Mouse (Mus musculus) heart, postnatal 25 days (tissue): Measurements from ENCODE around the gene Vtn. TPM values are rescaled to one million over a fixed set of nuclear protein-coding genes. Genes with fewer than 3 reads are reported as not detected.
A peak's percentile ranks its signal among the peaks of the same experiment; 100 is the strongest.

Experiments used
- DNase-seq: peaks from one replicate; pipeline ENCODE4 v3.0.0; 2022; ENCODE audit warnings: low spot score
- intact Hi-C: fragments of 180-260 bp; cut with DNase I; formaldehyde crosslinking; loops from one replicate; pipeline ENCODE4 v1.15.1; 2025
- total RNA-seq, 2 experiments: library from RNA; stranded (reverse); gene quantifications; 2 replicates each; pipeline ENCODE4 v1.2.3; 2021

Vtn gene
- total RNA-seq, 2 experiments from 2014 or later: 22.0 to 25.7 TPM

DNA sequence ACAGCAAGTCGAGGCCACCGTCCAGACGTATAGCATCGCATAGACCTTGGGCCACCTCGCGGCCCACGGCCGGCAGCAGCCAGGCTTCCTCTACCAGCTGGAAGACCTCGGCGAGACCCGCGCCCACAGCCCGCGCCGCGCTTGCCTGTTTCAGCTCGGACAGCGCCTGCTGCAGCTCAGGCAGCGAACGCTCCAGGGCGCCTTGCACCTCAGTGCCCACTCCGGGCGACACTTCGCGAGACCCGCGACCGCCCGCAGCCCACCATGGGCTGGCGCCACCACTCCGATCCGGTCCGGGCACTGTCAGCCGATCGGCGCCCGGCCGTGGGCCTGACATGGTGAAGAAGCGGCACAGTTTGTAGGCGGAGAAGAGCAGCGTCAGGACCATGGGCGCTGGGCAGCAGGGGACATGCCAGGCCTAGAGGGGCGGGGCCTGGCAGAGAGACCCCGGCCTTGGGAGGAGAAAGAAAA lies 1.8 kb upstream of the Vtn start:
- intact Hi-C loops: no loop called here
- DNase-seq: no peak

DNA sequence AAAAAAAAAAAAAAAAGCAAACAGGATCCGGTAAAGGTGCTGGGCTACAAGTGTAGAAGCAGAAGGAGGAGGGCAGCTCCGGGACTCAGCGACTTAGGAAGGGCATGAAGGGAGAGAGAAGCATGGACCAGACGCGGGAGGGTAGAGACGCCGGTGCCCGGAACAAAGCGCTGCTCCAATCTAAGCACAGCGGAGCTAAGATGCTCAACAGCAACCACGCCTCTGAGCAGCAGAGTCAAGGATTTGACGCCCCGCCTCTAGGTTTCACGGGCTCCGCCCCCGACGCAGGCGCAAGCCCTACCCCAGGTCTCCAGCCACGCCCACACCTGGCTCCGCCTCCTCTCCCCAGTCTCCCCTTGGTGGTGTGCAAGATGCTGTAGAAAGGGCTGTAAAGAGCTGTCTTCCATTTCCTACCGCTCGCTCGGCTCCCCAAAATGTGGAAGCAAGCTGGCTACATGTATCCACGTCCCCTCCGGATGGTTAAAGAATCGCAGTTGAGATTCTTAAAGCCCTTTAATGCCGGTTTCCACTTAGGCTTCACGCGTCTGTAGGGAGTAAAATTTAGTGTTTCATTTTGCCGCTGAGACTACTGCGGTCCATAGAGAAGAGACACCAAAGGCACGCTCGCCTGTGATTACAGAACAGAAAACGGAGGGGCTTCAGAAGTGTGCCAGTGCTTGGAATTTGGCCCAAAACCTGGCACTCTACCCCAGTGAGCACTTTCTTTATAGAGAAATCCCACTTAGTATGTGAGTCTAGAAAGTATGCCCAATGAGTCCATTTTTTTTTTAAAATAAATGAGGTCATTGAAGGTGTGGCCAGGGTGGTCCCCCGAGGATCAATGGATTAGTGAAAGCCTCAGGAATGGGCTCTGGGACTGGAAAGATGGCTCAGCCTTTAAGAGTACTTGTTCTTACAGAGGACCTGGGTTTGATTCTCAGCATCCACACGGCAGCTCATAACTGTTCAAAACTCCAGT lies 1.1 kb upstream of the Vtn start, which contains the start of gene Sarm1:
Gene Sarm1 (minus strand): TSS at position 211 of the 979 bp plus-strand sequence.
- intact Hi-C loops: no loop called here
- DNase-seq: peak; percentile 76

DNA sequence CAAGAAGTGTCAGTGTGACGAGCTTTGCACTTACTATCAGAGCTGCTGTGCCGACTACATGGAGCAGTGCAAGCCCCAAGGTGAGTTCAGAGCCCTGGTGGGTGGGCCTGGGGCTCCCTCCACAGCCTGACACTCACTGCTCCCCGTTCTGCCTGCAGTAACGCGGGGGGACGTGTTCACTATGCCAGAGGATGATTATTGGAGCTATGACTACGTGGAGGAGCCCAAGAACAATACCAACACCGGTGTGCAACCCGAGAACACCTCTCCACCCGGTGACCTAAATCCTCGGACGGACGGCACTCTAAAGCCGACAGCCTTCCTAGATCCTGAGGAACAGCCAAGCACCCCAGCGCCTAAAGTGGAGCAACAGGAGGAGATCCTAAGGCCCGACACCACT lies 652 bp downstream of the Vtn start:
- intact Hi-C loops: no loop called here
- DNase-seq: no peak

DNA sequence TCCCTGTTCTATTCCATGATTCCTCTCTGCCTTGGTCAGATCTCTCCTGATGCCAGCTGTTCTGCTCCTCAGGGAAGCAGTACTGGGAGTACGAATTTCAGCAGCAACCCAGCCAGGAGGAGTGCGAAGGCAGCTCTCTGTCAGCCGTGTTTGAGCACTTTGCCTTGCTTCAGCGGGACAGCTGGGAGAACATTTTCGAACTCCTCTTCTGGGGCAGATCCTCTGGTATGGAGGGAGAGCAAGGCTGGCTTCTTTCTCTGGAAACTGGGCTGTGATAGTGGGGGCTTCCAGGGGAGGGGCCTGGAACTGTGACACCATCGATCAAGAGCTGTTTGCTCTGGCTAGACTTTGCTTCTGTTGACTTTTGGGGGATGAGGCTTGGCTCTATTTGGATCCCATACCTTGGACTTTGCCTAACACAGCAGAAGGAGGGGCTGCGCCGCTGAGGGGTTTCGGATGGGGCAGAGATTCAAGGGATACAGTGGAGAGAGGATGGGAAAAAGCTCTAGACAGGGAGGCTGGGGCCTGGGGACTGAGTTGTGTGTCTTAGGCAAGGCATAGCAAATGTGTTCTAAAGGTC lies 1.8 kb downstream of the Vtn start:
- intact Hi-C loops: no loop called here
- no peak for DNase-seq

DNA sequence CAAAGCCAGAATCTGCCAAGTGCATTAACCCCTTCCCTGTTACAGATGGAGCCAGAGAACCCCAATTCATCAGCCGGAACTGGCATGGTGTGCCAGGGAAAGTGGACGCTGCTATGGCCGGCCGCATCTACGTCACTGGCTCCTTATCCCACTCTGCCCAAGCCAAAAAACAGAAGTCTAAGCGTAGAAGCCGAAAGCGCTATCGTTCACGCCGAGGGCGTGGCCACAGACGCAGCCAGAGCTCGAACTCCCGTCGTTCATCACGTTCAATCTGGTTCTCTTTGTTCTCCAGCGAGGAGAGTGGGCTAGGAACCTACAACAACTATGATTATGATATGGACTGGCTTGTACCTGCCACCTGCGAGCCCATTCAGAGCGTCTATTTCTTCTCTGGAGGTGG lies 2.6 kb downstream of the Vtn start:
- DNase-seq: no peak
- intact Hi-C loops: no loop called here

DNA sequence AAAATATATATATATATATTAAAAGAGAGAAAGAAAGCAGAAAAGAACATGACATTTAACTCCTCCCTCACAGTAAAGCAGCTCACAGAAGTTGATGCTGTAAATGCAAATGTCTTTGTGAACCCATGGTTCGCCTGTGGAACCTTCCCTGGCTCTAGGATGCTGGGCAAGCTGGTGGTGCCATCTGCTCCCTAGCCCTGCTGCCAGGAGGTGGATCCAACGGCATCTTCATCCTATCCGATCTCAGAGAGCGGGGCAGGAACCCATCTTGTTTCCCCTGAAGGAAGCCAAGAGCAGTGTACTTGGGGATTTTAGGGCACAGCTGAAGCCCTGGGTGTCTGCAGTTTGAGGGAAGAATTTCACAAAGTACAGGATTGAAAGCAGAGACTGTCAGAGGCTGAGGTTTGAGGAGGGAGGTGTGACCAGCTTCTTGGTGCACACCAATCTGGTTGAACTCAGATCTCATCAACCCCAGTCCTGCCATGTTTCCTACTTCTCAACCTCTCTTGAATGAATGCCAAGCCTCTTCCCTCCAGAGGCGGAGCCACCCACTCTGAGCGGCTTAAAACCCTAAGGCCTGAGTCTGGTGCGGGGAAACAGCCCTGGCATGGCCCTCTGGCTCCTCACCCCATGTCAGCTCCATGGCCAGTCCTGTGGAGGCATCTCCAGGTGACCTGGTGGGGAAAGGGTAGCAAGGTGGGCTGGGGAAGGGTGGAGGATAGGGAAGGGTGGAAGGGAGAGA lies 4.2 kb downstream of the Vtn start, which contains the start of gene Sebox:
Gene Sebox (plus strand): TSS at position 539 of the 742 bp plus-strand sequence.
- intact Hi-C loops: no loop called here

DNA sequence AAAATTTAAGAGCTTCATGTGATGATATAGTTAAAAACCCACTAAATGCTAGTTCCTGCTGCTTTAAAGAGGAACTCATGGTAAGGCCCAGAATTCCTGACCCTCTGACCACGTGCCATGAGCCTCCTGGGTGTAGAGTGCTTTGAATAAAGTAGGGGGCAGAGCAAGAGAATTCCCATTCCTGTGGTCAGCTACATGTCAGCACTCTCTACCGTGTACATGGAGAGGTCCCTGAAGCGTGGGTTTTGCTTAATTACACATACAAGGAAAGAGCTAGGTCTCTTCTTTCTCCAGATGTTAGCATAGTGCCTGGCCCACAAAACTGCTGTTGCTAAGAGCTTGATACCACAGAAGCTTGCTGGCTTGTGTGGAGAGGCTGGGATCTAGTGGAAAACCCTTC lies 6.5 kb downstream of the Vtn start:
- DNase-seq: no peak
- intact Hi-C loops: no loop called here

More for the DNA sequence above, 4.2 kb downstream of the Vtn start, which contains the start of gene Sebox:
- no peak for DNase-seq

DNA sequence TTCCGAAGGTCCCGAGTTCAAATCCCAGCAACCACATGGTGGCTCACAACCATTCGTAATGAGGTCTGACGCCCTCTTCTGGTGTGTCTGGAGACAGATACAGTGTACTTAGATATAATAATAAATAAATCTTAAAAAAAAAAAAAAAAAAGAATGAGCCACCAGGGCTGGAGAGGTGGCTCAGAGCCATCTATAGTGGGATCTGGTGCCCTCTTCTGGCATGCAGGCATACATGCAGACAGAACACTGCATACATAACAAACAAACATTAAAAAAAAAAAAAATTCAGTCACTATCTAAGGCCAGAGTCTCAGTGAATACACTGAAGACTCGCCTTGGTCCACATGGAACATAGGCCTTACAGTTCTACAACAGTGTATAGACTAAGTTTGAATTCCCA lies 10.3 kb downstream of the Vtn start:
- intact Hi-C loops: no loop called here

DNA sequence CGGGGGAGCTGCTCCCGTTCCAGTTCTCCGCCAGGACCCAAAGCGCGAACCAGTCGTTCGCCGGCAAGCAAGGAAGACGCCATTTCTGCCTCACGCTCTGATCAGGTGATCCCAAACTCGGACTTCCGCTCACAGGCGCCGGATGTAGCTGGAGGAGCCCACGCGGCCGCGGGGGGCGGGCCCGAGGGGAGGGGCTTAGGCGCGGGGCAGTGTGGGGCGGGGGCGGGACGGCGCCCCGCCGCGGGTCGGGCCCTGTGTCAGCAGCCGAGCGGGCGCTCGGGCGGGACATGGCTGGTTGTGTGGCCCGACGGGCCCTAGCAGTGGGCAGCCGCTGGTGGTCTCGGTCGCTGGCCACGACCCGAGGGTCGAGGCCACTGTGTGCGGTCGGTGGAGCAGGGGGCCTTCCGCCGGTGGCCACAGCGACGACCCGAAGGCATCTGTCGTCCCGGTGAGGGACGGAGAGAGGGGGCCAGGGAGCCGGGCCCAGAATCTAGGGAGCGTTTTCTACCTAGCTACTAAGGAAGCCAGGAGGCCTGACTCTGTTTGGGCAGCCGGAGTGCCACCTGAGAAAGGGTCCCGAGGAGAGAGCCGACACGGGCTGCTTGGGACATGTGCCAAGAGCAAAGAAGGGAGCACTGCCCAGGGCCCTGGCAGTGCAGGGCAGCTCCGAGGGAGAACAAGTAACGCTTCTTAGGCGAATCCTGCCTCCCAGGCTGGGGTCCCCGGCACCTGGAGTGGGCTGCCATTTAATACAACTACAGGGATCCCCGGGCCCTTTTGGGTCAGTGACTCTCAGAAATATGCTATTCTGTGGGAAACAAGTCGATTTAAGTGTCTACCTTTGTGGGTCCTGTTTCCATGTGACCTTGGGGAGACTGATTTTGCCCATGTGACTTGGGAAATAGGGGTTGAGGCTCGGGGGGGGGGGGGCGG lies 13.4 kb downstream of the Vtn start, which contains the start of the genes Tmem199 and Poldip2:
Gene Tmem199 (minus strand): TSS at position 148 of the 933 bp plus-strand sequence.
Gene Poldip2 (plus strand): TSS at position 169 of the 933 bp plus-strand sequence.
- intact Hi-C loops: no loop called here
- peak; percentile 79 for DNase-seq

More for the DNA sequence above, 10.3 kb downstream of the Vtn start:
- no peak for DNase-seq

DNA sequence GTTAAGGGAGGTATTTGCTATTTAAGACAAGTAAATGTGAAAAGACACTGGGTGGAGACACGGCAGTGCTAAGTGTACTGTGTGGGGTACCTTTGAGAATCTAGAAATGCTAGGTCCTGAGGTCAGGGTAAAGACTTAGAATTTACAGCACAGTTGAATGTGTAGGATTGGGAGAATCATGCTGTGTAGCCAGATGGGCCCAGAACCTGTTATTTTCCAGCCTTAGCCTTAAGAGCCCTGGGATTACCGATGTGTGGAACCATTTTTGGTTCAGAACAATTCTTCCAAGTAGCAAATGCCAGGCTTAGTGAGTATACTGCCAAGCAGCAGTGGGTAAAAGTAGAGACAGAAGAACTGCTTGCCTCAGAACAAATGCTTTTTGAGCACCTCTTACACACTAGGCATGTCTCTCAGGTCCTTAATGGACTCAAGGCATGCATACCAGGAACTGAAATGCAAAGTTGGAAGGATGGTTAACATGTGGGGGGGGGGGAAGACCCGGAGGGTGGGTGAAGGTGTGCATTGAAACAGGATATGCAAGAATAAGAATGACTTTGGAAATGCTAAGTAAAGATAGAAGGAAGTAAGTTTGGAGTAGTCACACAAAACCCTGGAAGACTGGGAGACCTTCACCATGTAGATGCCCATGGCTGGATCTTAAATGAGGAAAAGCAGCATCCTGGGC lies 14.4 kb downstream of the Vtn start:
- DNase-seq: no peak
- intact Hi-C loops: no loop called here

DNA sequence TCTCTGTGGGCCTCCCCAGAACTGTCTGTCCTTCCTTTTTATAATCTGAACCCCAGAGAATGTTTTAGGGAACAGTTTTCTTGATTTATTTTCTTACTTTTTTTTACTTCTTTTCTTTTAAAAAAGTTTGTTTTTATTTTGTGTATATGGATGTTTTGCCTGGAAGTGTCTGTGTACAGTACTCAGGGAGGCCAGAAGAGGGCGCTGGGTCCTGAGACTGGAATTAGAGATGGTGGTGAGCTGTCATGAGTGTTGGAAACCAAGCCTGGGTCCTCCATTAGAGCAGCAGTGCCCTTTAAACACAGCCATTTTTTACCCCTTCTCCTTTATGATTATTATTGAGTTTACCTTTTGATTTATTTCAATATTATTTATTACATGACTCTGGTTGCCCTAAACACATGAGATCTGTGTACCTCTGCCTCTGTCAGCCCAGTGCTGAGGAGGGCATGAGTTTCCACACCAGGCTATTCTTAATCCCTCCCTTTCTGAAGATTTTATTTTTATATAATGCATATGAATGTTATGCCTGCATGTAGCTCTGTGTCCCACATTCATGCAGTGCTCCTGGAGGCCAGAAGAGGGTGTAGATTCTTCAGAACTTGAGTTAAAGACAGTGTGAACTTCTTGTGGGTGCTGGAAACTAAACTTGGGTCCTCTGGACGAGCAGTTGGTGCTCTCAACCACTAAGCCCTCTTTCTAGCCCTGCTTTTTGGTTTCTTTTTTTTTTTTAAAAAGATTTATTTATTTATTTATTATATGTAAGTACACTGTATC lies 16.8 kb downstream of the Vtn start:
- DNase-seq: no peak

DNA sequence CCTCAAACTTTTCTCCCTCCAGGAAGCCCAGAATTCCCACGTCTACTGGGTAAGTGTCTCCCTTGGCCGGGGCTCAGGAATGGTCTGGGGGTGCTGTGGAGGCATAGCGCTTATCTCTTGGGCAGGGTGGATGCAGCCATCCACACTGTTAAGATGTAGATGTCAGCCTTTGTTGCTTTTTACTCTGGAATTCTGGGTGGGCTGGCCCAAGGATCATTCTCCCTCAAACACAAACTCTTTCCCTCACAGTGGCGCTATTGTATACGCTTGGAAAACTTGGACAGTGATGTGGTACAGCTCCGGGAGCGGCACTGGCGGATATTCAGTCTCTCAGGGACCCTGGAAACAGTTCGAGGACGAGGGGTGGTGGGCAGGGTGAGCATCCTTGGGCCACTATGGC lies 20.0 kb downstream of the Vtn start:
- DNase-seq: no peak
- intact Hi-C loops: no loop called here

More for the DNA sequence above, 16.8 kb downstream of the Vtn start:
- intact Hi-C loops: loop anchor here (2.0 kb wide), 1 partner anchor 15 kb away; no protein-coding TSS in a partner anchor

DNA sequence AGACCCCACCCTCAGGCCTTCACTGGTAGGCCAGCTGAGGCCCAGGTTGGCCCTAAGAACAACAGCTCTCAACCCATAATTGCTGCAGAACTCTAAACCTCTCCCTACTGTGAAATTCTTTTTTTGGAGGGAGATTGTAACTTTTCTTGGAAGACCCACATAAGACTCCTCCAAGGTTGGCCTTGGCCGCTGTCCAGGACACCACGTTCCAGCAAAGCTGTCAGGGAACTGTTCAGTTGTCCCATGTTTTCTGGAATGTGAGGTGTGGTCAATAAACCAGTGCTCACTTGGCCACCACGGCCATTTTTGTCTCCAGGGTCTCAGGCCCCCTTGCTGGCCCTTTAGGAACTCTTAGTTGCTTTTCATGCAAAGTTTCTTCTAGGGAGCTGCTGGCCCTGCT lies 23.0 kb downstream of the Vtn start:
- intact Hi-C loops: no loop called here
- DNase-seq: no peak

DNA sequence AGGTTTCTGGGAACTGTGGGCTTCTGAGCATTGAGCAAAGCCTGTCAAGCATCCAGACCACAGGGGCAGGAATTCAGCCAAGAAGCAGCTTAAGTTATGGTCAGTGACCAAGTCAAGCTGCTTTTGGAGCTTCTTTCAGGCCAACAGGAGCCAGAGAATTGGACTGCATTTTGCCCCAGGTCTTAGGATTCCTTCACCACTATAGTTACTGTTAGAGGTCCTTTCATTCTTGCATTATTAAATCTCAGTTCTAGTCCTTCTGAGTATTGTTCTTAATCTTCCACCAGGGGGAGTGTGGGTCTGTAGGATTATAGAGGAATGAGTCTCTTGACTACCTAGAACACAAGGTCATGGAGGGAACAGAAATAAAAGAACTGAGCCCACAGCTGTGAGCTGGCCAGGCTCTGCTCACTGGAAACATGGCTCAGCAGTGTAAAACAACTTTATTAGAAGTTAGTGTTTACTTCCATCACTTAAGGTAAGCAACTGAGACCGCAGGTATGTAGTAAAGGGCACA lies 23.6 kb downstream of the Vtn start:
- DNase-seq: no peak
- intact Hi-C loops: no loop called here

DNA sequence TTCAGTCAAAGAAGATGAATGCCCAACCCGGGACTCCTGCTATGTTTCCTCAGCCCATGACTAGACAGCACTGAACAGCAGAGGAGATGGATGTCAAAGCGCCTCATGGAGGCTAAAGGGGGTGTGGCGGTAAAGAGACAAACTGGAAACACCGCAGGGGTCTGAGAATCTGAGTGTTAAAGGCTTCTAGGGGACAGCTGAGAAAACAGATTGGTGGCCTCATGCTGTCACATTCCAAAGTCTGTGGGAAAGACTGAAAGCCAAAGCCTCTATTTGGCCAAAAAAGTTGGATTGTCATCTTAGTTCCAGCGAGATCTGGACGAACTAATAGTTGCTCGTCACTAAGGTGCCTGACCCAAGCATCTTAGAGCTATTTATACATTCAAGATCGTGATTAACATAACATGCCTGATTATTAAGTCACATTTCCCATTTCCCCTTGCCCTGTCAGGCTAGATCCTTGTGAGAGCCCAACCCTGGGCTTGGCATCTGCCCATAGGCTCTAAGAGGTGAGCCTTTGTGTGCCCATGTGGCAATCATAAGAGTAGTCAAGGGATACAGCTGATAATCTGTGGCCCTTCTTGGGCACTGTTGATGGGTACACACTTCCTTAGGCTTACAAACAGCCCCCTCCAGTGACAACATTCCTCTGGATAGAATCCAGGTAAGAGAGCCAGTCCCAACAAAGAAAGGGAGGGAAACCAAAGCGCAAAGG lies 24.5 kb downstream of the Vtn start:
- intact Hi-C loops: no loop called here
- no peak for DNase-seq

DNA sequence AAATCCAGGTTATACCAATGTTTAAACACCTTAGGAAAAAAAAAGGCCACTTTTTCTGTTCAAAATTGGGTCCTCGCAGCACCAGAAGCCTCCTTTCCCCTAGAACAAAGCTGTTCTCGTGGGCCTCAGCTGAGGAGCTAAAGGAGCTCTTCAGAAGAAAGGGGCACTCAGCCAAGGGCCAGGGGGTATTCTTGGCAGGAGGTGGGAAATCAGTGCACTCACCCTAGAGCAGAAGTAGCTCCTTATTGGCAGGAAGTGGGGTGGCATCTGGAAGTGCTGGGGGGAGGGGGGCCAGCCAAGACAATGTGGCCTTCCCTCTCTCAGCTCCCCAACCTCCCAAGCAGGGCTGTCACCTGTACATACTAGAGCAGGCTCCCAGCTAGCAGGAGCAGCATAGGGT lies 25.9 kb downstream of the Vtn start:
- intact Hi-C loops: no loop called here
- DNase-seq: no peak

DNA sequence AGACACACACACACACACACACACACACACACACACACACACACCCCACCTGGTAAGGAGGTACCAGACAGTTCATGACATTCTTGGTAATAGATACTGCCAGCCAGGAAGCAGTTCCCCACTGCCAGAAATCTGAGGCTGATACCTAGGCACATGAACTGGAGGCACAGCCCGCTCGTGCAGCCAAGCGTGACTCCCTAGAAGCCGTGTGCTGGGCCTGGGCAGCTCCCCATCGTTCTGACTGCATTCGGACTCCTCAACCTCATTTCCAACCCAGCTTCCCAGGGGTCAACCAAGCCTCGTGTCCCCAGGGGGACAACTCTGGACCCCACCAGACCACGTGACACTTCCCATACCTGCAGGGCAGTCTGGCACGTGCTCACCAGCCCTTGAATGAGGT lies 29.8 kb downstream of the Vtn start:
- intact Hi-C loops: no loop called here
- DNase-seq: no peak
